Mouse (Mus musculus): Measurements from ENCODE around the gene Pglyrp1. TPM values are rescaled to one million over a fixed set of nuclear protein-coding genes. Genes with fewer than 3 reads are reported as not detected.
"Not testable (repeated sequence)": the region's sequence is repeated elsewhere in the genome, so short reads cannot be mapped to it uniquely, and the experiment has no call there.

Pglyrp1 gene
- not detected for polyA plus RNA-seq (2012; fragmentation: generic; extraction: Trizol)

DNA sequence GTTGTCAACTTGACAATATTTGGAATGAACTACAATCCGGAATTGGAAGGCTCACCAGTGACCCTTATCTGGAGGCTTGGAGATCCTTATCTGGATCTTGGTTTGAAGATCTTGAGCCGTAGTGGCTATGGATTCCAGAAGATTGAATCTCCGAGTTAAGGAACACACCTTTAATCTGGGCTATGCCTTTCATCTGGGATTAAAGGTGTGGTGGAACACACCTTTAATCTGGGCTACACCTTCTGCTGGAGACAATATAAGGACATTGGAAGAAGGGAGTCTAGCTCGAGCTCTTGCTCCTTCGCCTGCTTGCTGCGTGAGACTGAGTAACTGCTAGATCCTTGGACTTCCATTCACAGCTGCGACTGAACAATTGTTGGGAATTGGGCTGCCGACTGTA lies at the start of gene Pglyrp1:
TSS of gene Pglyrp1 (plus strand) at position 301 of the 400 bp plus-strand sequence.
- not testable (repeated sequence) for H3K27me3 ChIP-seq (ENCODE audit: control insufficient read depth, insufficient read depth, insufficient read length); H3K36me3 ChIP-seq (ENCODE audit: control insufficient read depth, insufficient read depth); H3K79me2 ChIP-seq (ENCODE audit: control insufficient read depth, insufficient read depth); H3ac ChIP-seq (ENCODE audit: control insufficient read depth, insufficient read length); H3K4me3 ChIP-seq; H3K4me2 ChIP-seq (ENCODE audit: low read depth)

GRCm38 (mm10) chr7:18821507-18821906 lies 49.6 kb upstream of the Pglyrp1 start, which contains the start of gene Psg17:
Gene Psg17, minus strand, starts transcription at chr7:18821607.
- no peak within 1 kb of the TSS for H3K4me2 ChIP-seq (ENCODE audit: low read depth)
- no peaks in the 10 kb centered on the region for H3K36me3 ChIP-seq (ENCODE audit: control insufficient read depth, insufficient read depth)
- H3K79me2 ChIP-seq (ENCODE audit: control insufficient read depth, insufficient read depth), result no peaks in the 10 kb centered on the region
- no peak within 1 kb of the TSS for H3K4me3 ChIP-seq
- no peak within 1 kb of the TSS for H3ac ChIP-seq (ENCODE audit: control insufficient read depth, insufficient read length)
- no peaks in the 10 kb centered on the region for H3K27me3 ChIP-seq (ENCODE audit: control insufficient read depth, insufficient read depth, insufficient read length)
- TF ChIP-seq TCF12 (IDR thresholded peaks at IDR 0.05; ENCODE audit: insufficient read depth, poor library complexity, severe bottlenecking), result no peak
- no peak for TF ChIP-seq POLR2AphosphoS2 (IDR thresholded peaks at IDR 0.05; ENCODE audit: insufficient read length, low read depth)
- no peak for TF ChIP-seq POLR2A (IDR thresholded peaks at IDR 0.05; ENCODE audit: insufficient read length, low read depth)
- no peak for TF ChIP-seq MYOD1 (IDR thresholded peaks at IDR 0.05; ENCODE audit: control insufficient read depth in 1 of 3, insufficient read length in 2 of 3, low read depth in 2 of 3)
- TF ChIP-seq REST (IDR thresholded peaks at IDR 0.05; ENCODE audit: insufficient read depth, insufficient read length), result no peak
- no peak for TF ChIP-seq MYOG (IDR thresholded peaks at IDR 0.05; ENCODE audit: control insufficient read depth in 1 of 3, insufficient read depth in 1 of 3, insufficient read length in 2 of 3, low read depth in 2 of 3)
- no peak for TF ChIP-seq TCF3 (IDR thresholded peaks at IDR 0.05; ENCODE audit: insufficient read length, low read depth)
- TF ChIP-seq SRF (IDR thresholded peaks at IDR 0.05; ENCODE audit: control insufficient read depth, insufficient read length, low read depth), result no peak
- TF ChIP-seq MAX (IDR thresholded peaks at IDR 0.05; ENCODE audit: low read depth), result no peak
- no peak for TF ChIP-seq E2F4 (IDR thresholded peaks at IDR 0.05; ENCODE audit: insufficient read depth)
- no peak for TF ChIP-seq CEBPB (IDR thresholded peaks at IDR 0.05; ENCODE audit: insufficient read depth, poor library complexity, severe bottlenecking)
- no peak for TF ChIP-seq USF1 (IDR thresholded peaks at IDR 0.05; ENCODE audit: low read depth)

DNA sequence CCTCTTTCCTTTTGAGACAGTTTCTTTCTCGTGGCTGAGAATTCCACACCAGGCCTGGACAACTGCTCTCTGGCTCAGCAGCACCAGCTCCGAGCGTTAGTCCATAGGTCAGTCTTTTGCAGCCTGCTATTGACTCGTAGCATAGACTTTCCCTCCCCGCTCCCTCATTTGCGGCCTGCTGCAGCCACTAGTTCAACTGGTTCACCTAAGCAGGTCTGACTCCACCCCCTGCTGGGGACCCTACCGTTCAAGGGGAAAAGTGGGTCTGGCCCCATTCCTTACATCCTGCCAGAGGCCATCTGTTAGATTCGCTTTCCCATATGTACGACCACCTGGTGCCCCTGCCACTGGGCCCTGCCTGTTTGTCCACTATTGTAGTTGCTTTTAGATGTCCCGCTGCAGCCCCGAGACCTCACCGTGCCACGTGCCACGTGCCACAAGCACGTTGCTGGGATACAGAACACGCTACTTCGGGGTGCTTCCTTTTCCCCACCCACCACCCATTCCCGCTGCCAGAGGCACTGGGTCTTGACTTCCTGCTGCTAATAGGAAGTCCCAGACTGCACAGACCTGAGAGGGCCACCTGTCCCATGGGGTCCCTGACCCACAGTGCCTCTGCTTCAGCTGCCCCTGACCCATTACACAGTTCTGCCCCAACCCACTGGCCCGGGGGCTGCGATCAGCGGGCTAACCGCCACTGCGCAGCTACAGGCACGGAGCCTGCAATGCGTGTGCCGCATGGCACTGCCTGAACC lies 43.2 kb upstream of the Pglyrp1 start:
- no peaks in the 10 kb centered on the region for H3K36me3 ChIP-seq (ENCODE audit: control insufficient read depth, insufficient read depth)
- H3K27me3 ChIP-seq (ENCODE audit: control insufficient read depth, insufficient read depth, insufficient read length), result no peaks in the 10 kb centered on the region
- H3K79me2 ChIP-seq (ENCODE audit: control insufficient read depth, insufficient read depth), result no peaks in the 10 kb centered on the region
- H3ac ChIP-seq (ENCODE audit: control insufficient read depth, insufficient read length), result no peak overlapping the region
- TF ChIP-seq REST (IDR thresholded peaks at IDR 0.05; ENCODE audit: insufficient read depth, insufficient read length), result no peak
- no peak overlapping the region for H3K4me3 ChIP-seq
- no peak overlapping the region for H3K4me2 ChIP-seq (ENCODE audit: low read depth)

- no peak overlapping the region for H3ac ChIP-seq (ENCODE audit: control insufficient read depth, insufficient read length)
- no peaks in the 10 kb centered on the region for H3K79me2 ChIP-seq (ENCODE audit: control insufficient read depth, insufficient read depth)
- no peaks in the 10 kb centered on the region for H3K36me3 ChIP-seq (ENCODE audit: control insufficient read depth, insufficient read depth)
- no peaks in the 10 kb centered on the region for H3K27me3 ChIP-seq (ENCODE audit: control insufficient read depth, insufficient read depth, insufficient read length)
- TF ChIP-seq TCF3 (IDR thresholded peaks at IDR 0.05; ENCODE audit: insufficient read length, low read depth), result no peak
- TF ChIP-seq E2F4 (IDR thresholded peaks at IDR 0.05; ENCODE audit: insufficient read depth), result no peak
- TF ChIP-seq MAX (IDR thresholded peaks at IDR 0.05; ENCODE audit: low read depth), result no peak
- TF ChIP-seq TCF12 (IDR thresholded peaks at IDR 0.05; ENCODE audit: insufficient read depth, poor library complexity, severe bottlenecking), result no peak
- TF ChIP-seq POLR2AphosphoS2 (IDR thresholded peaks at IDR 0.05; ENCODE audit: insufficient read length, low read depth), result no peak
- TF ChIP-seq USF1 (IDR thresholded peaks at IDR 0.05; ENCODE audit: low read depth), result no peak
- no peak overlapping the region for H3K4me3 ChIP-seq
- H3K4me2 ChIP-seq (ENCODE audit: low read depth), result no peak overlapping the region
Measured at GRCm38 (mm10) chr7:18828592-18828991, 42.5 kb upstream of the Pglyrp1 start.

- Histone ChIP-seq H3K4me3 (no peak overlapping the region), H3K79me2 (ENCODE audit: control insufficient read depth, insufficient read depth) (no peaks in the 10 kb centered on the region), H3ac (ENCODE audit: control insufficient read depth, insufficient read length) (no peak overlapping the region), H3K4me2 (ENCODE audit: low read depth) (no peak overlapping the region), H3K36me3 (ENCODE audit: control insufficient read depth, insufficient read depth) (no peaks in the 10 kb centered on the region), H3K27me3 (ENCODE audit: control insufficient read depth, insufficient read depth, insufficient read length) (no peaks in the 10 kb centered on the region)
- no peak for TF ChIP-seq TCF3 (IDR thresholded peaks at IDR 0.05; ENCODE audit: insufficient read length, low read depth)
- TF ChIP-seq E2F4 (IDR thresholded peaks at IDR 0.05; ENCODE audit: insufficient read depth), result no peak
- TF ChIP-seq MYOD1 (IDR thresholded peaks at IDR 0.05; ENCODE audit: control insufficient read depth in 1 of 3, insufficient read length in 2 of 3, low read depth in 2 of 3), result no peak
- TF ChIP-seq MAX (IDR thresholded peaks at IDR 0.05; ENCODE audit: low read depth), result no peak
- TF ChIP-seq TCF12 (IDR thresholded peaks at IDR 0.05; ENCODE audit: insufficient read depth, poor library complexity, severe bottlenecking), result no peak
- no peak for TF ChIP-seq CEBPB (IDR thresholded peaks at IDR 0.05; ENCODE audit: insufficient read depth, poor library complexity, severe bottlenecking)
- no peak for TF ChIP-seq MYOG (IDR thresholded peaks at IDR 0.05; ENCODE audit: control insufficient read depth in 1 of 3, insufficient read depth in 1 of 3, insufficient read length in 2 of 3, low read depth in 2 of 3)
- no peak for TF ChIP-seq POLR2AphosphoS2 (IDR thresholded peaks at IDR 0.05; ENCODE audit: insufficient read length, low read depth)
- no peak for TF ChIP-seq SRF (IDR thresholded peaks at IDR 0.05; ENCODE audit: control insufficient read depth, insufficient read length, low read depth)
- no peak for TF ChIP-seq REST (IDR thresholded peaks at IDR 0.05; ENCODE audit: insufficient read depth, insufficient read length)
- TF ChIP-seq POLR2A (IDR thresholded peaks at IDR 0.05; ENCODE audit: insufficient read length, low read depth), result no peak
Measured at GRCm38 (mm10) chr7:18829545-18829944, 41.6 kb upstream of the Pglyrp1 start.

Data from myocyte (in vitro differentiated cells).